Mouse (Mus musculus): Measurements from ENCODE around the gene Gpr153. TPM values are rescaled to one million over a fixed set of nuclear protein-coding genes. Genes with fewer than 3 reads are reported as not detected.

Gene Gpr153
- polyA plus RNA-seq, 1 experiment from 2014 or later: 21.1 TPM

DNA sequence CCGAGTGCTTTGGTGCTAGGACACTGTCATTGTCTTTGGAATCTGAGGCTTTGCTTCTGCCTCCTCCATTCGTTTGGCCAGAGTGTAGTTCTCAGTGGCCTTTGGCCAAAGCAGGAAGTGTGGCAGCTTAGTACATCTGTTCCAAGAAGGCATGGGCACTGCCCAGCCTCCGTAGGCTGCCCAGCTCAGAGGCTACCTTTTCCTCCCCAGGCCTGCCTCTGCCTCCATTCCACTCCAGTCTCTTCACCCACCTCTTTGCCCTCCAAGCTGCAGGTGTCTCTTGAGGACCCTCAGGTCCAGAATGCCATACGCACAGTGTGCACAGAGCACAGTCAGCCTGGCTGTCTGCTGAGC, 9.9 kb upstream of the Gpr153 start:
- no peaks in the 10 kb centered on the region for H3K27me3 ChIP-seq
- ChIA-PET POLR2A (no interaction called here), CTCF (interaction anchor here (0.8 to 1.1 kb wide), 2 partner anchors 9 kb away, joined by 3 to 4 read pairs; no protein-coding TSS in a partner anchor)
- TF ChIP-seq CTCF (IDR thresholded peaks at IDR 0.05): no peak
- no peak for ATAC-seq
- in situ Hi-C loops (cut with MboI; ENCODE audit: low pct_unique_long_range_greater_than_20kb): no loop called here
- DNase-seq (ENCODE audit: low read depth, low spot score): no peak

DNA sequence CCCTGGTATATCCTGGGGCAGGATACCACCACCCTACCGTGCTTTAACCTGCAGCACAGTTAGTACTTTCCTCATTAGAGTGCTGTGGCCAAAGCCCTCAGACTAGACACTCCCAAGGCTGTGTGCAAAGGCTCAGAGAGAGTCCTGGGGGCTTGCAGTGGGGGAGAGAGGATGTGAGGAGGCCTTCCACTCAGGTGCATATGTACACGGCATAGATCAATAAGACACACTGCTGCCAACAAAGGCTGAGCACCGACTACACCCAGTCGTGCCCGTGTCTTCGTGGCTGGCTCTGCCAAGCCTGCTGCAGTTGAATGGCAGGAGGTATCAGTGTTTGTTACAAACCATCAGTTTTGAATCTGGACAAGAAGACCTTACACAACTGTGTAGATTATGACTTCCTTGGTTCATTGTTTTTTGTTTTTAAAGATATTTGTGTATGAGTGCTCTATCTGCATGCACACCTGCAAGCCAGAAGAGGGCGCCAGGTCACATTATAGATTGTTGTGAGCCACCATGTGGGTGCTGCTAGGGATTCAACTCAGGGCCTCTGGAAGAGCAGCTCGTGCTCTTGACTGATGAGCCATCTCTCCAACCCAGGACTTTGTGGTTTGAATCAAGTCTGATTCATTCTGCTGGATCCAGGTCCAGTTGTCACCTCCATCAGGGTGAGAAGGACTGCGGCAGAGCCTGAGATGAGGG, 9.0 kb upstream of the Gpr153 start:
- H3K27me3 ChIP-seq: no peaks in the 10 kb centered on the region
- ChIA-PET POLR2A (no interaction called here), CTCF (interaction anchor here (0.8 to 1.1 kb wide), 2 partner anchors 8 to 10 kb away, joined by 3 to 4 read pairs; no protein-coding TSS in a partner anchor)
- TF ChIP-seq CTCF (IDR thresholded peaks at IDR 0.05): no peak
- DNase-seq (ENCODE audit: low read depth, low spot score) (no peak), ATAC-seq (no peak)
- in situ Hi-C loops (cut with MboI; ENCODE audit: low pct_unique_long_range_greater_than_20kb): no loop called here

DNA sequence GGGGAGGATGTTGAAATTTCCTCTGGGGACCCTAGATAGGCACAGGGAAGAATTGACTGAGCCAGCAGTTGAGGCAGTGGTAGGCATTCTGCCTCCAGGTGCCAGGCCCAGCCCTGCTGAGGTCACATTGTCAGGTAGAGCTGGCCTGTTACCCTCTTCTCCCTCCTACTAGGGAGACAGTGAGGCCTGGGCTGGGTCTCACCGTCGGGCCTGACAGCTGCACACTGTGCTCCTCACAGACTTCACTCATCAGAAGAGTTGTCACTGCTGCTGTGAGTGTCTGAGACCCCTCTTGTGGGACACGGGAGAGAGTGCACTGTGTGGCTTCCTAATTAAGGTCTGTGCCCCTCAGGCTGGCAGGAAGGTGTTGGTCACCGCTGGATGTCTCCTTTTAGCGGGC, 8.2 kb upstream of the Gpr153 start:
- DNase-seq (ENCODE audit: low read depth, low spot score) (no peak), ATAC-seq (no peak)
- ChIA-PET CTCF (no interaction called here), POLR2A (interaction anchor here (0.8 kb wide), 1 partner anchor 69 kb away, joined by 4 read pairs; no protein-coding TSS in a partner anchor)
- no peaks in the 10 kb centered on the region for H3K27me3 ChIP-seq
- in situ Hi-C loops (cut with MboI; ENCODE audit: low pct_unique_long_range_greater_than_20kb): no loop called here
- TF ChIP-seq CTCF (IDR thresholded peaks at IDR 0.05): no peak

DNA sequence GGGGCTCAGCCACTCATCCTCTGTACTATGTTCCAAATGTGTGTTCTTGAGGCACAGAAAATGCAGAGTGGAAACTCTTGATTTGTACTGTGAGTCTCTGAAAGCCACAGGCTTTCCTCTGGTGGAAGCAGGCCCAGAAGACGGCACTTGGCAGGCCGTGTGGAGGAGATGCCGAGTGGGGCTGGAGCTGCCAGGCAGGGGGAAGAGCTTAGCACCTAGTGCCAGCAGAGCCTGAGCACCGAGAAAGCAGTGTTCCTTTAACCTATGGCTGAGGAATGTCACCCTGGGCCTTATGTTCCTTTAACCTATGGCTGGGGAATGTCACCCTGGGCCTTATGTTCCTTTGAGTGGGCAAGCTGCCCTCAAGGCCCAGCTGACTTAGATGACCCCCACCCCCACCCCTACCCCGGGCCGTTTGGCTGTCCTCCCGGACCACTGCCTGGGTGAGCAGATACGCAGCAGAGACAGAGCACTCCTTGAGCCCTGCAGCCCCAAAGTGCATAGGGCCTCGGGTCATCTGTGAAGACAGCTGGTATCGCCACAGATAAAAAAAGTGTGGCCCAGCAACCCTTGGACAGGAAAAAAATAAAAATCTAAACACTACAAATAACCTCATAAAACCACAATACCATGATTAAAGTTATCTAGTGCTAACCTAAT, 7.7 kb upstream of the Gpr153 start:
- ATAC-seq (no peak), DNase-seq (ENCODE audit: low read depth, low spot score) (no peak)
- POLR2A ChIA-PET: interaction anchor here (0.8 kb wide), 1 partner anchor 69 kb away, joined by 4 read pairs; no protein-coding TSS in a partner anchor
- CTCF ChIA-PET: no interaction called here
- TF ChIP-seq CTCF (IDR thresholded peaks at IDR 0.05): no peak
- H3K27me3 ChIP-seq: no peaks in the 10 kb centered on the region
- in situ Hi-C loops (cut with MboI; ENCODE audit: low pct_unique_long_range_greater_than_20kb): no loop called here

DNA sequence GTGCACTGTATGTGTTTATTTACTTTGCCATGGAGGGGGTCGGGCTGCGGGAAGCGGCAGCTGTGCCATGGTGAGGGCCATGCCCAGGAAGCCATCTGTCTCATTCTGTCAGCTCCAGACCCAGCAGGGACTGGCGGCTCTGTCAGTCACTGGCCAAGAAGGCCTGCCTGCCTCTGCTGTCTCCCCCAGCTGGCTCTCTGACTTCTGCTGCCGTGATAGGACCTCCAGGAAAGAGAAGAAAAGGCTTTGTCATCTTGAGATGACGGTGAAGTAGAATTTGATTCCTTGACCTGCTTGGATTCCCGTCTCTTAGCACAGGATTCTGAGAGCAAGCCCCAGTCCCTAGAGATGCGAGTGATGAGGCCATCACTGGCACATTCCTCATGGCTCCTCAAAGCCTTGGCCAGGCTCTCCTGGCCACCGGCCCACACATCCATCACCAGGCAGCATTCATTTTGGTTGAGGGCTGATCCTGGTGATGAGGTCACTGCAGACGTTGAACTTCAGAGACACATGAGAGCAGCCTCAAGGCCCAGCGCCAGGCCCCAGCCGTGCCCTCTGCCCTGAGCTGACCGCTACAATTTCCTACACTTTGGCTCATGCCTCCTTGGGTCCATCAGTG, 6.2 kb upstream of the Gpr153 start:
- no peak for TF ChIP-seq CTCF (IDR thresholded peaks at IDR 0.05)
- no peak for DNase-seq (ENCODE audit: low read depth, low spot score)
- no peak for ATAC-seq
- in situ Hi-C loops (cut with MboI; ENCODE audit: low pct_unique_long_range_greater_than_20kb): no loop called here
- POLR2A ChIA-PET: no interaction called here
- CTCF ChIA-PET: interaction anchor here (1.4 to 2.9 kb wide), 2 partner anchors 8 to 55 kb away, joined by 4 to 11 read pairs; no protein-coding TSS in a partner anchor
- H3K27me3 ChIP-seq: no peaks in the 10 kb centered on the region

DNA sequence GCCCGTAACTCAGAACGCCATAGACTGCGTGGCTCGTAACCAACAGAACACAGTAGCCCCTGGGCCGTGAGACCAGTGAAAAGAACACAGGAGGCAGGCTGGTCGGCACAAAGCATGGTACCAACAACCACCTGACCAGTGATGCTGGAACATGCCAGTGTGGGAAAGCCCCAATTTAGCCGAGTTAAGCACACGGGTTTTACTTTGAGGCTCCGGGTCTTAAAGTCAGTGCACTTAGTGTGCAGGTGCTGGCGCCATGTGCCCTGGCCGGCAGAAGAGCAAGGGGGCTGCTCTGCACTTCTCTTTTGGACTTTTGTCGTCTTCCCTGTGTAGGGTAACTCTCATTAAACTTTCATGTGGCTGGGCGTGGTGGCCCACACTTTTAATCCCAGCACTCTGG, 4.1 kb upstream of the Gpr153 start:
- ChIA-PET CTCF (interaction anchor here (2.9 kb wide), 1 partner anchor 57 kb away, joined by 11 read pairs; no protein-coding TSS in a partner anchor), POLR2A (no interaction called here)
- no peak for ATAC-seq

DNA sequence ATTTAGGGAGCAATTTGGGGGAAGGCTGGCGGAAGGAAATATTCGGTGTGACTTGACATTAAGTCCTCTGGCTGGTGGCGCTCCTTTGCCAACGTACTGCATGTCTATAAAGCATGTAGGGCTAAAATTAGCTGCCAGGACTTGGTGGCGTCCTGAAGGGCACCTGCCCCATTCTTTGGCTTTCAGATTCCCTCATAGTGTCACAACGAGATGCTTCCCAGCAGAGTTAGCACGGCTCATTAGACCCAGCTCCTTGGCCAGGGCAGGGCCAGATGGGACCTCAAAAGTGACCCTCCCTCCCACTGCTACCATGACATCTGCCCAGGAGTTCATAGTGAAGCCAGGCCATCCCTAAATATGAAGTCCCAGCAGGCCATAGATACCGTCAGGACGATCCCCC, 3.4 kb upstream of the Gpr153 start:
- in situ Hi-C loops (cut with MboI; ENCODE audit: low pct_unique_long_range_greater_than_20kb): loop anchor here (5.0 kb wide), 1 partner anchor 58 kb away; no protein-coding TSS in a partner anchor
- no peak for TF ChIP-seq CTCF (IDR thresholded peaks at IDR 0.05)
- POLR2A ChIA-PET: no interaction called here
- DNase-seq (ENCODE audit: low read depth, low spot score): no peak
- ATAC-seq: no peak
- CTCF ChIA-PET: interaction anchor here (0.8 kb wide), 1 partner anchor 48 kb away, joined by 3 read pairs; no protein-coding TSS in a partner anchor
- H3K27me3 ChIP-seq: no peaks in the 10 kb centered on the region

More for the DNA sequence above, 4.1 kb upstream of the Gpr153 start:
- no peak for DNase-seq (ENCODE audit: low read depth, low spot score)
- no peak for TF ChIP-seq CTCF (IDR thresholded peaks at IDR 0.05)
- in situ Hi-C loops (cut with MboI; ENCODE audit: low pct_unique_long_range_greater_than_20kb): loop anchor here (5.0 kb wide), 1 partner anchor 58 kb away; no protein-coding TSS in a partner anchor
- H3K27me3 ChIP-seq: no peaks in the 10 kb centered on the region

DNA sequence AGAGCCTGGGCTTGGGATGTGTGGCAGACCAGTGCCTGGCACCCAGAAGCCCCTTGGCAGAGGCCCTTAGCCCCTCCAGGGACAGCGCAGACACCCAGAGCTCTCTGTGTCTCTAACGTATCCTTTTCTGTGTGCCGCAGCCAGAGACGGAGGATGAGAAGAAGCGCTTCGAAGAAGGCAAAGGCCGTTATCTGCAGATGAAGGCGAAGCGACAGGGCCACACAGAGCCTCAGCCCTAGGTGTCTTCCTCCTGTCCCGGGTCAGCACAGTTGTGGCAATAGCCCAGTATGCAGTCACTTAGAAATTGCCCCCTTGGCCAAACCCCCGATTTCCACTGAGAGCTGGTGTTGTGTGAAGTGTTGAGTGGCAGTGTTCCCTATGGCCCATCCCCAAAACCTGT, 2.7 kb upstream of the Gpr153 start:
- TF ChIP-seq CTCF (IDR thresholded peaks at IDR 0.05): no peak
- POLR2A ChIA-PET: no interaction called here
- in situ Hi-C loops (cut with MboI; ENCODE audit: low pct_unique_long_range_greater_than_20kb): loop anchor here (5.0 kb wide), 1 partner anchor 59 kb away; no protein-coding TSS in a partner anchor
- CTCF ChIA-PET: interaction anchor here (0.8 to 2.1 kb wide), 2 partner anchors 22 to 49 kb away, joined by 3 to 5 read pairs; no protein-coding TSS in a partner anchor
- H3K27me3 ChIP-seq: no peaks in the 10 kb centered on the region
- ATAC-seq (no peak), DNase-seq (ENCODE audit: low read depth, low spot score) (no peak)

DNA sequence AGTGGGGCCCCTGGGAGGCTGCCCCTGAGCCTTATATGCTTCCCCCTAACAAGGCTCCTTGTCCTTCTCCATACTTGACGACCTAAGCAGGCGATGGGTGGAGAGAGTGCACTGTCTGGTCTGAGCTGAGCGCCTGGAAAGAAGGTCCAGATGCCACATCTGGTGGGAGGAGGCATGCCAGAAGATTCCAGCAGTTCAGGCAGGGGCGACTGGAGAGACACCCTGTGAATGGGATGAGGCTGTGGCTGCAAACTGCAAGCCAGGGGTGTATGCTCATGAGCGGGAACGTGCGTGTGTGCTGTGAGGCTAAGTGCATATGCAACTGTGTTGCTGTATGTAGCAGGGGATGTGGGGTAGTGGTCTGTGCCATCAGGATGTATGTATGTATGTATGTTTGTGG, 2.0 kb upstream of the Gpr153 start:
- POLR2A ChIA-PET: interaction anchor here (1.3 kb wide), 1 partner anchor 59 kb away, joined by 3 read pairs; no protein-coding TSS in a partner anchor
- CTCF ChIA-PET: interaction anchor here (0.7 to 2.1 kb wide), 7 partner anchors 8 to 101 kb away, joined by 3 to 11 read pairs (median 4); no protein-coding TSS in a partner anchor
- ATAC-seq (no peak), DNase-seq (ENCODE audit: low read depth, low spot score) (no peak)
- no peaks in the 10 kb centered on the region for H3K27me3 ChIP-seq
- in situ Hi-C loops (cut with MboI; ENCODE audit: low pct_unique_long_range_greater_than_20kb): loop anchor here (5.0 kb wide), 1 partner anchor 60 kb away; no protein-coding TSS in a partner anchor
- TF ChIP-seq CTCF (IDR thresholded peaks at IDR 0.05): no peak

DNA sequence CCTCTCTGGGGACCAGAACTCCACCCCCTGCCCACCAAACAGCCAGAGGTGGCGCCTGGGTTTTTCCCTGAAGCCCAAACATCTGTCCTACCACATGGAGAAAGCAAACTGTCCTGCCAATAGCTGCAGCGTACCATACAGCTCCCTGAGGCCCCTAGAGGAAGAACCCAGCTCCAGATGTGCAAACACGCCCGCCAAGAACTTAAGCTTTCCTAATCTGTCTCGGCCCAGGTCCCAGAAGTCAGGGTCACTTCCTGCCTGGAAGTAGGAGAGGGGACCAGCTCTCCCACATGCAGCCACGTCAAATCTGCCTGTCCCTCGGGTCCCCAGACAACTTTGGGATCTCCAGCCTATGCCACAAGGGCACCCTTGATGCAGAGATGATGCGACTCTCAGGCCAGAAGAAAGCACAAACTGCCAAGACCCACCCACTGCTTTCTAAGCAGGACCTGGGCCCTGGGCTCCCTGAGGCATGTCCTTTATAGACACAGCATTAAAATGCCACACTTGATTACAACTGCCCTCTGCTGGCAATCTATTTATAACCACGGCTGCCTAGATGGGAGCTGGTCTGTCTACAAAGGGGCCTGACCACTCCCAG, 1.5 kb upstream of the Gpr153 start:
- no peaks in the 10 kb centered on the region for H3K27me3 ChIP-seq
- in situ Hi-C loops (cut with MboI; ENCODE audit: low pct_unique_long_range_greater_than_20kb): loop anchor here (5.0 kb wide), 1 partner anchor 60 kb away; no protein-coding TSS in a partner anchor
- DNase-seq (ENCODE audit: low read depth, low spot score): no peak
- no peak for TF ChIP-seq CTCF (IDR thresholded peaks at IDR 0.05)
- ChIA-PET POLR2A (interaction anchor here (1.3 kb wide), 2 partner anchors 15 to 59 kb away, joined by 3 read pairs; no protein-coding TSS in a partner anchor), CTCF (interaction anchor here (0.7 to 2.1 kb wide), 9 partner anchors 8 to 102 kb away, joined by 3 to 11 read pairs (median 4); no protein-coding TSS in a partner anchor)
- peak; percentile 40 for ATAC-seq

All from Patski (cell line).